Mouse (Mus musculus): ENCODE data around the gene Katnbl1. TPM values are rescaled to one million over a fixed set of nuclear protein-coding genes. Genes with fewer than 3 reads are reported as not detected.
"Not testable (repeated sequence)": the region's sequence is repeated elsewhere in the genome, so short reads cannot be mapped to it uniquely, and the experiment has no call there.

The Katnbl1 gene
- total RNA-seq, 2 experiments from 2014 or later, result 17.1 to 17.3 TPM

- no peak for DNase-seq (ENCODE audit: low spot score in 2 of 2)
Observed at GRCm38 (mm10) chr2:112391346-112392000, 12.5 kb downstream of the Katnbl1 start.

DNA sequence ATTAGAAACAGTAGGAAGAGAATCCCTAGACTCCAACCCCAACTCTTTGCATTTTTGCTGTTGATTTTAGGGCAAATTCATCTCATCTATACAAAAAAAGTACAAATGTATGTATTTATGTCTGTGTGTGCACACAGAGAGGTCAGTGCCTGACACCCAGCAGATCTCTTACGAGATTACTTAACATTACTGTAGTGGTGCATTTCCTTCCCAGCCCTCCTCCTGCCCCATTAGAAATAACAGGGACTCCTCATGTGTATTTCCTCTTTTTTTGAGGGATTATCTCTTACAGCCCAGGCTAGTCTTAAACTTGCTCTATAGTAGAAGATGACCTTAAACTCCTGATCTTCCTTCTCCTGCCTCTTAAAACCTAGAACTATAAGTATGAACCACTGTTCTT, 13.7 kb downstream of the Katnbl1 start:
- no peak for DNase-seq (ENCODE audit: low spot score in 2 of 2)

- DNase-seq (ENCODE audit: low spot score in 2 of 2), result no peak
Observed at GRCm38 (mm10) chr2:112393958-112394357, 14.9 kb downstream of the Katnbl1 start.

DNA sequence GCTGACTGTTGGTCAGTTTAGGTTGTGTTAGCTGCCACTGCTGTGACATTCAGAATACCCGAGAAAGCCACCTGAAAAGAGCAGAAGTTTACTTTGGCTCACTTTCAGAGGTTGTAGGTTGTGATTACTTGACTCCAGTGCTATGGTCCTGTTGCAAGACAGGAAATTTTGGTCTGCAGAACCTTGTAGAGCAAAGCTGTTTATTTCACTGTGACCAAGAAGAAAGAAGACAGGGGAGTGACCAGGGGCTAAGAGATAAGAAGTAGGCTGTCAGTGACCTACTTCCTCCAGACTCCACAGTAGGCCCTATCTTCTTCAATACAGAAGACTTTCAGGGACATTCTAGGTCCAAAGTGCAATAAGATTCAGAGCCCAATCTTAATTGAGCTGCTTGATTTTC, 17.6 kb downstream of the Katnbl1 start:
- DNase-seq (ENCODE audit: low spot score in 2 of 2), result no peak

- no peak for DNase-seq (ENCODE audit: low spot score in 2 of 2)
Observed at GRCm38 (mm10) chr2:112407030-112407429, 28.0 kb downstream of the Katnbl1 start.

GRCm38 (mm10) chr2:112425308-112425707, 46.3 kb downstream of the Katnbl1 start:
- DNase-seq (ENCODE audit: low spot score in 2 of 2), result no peak

DNA sequence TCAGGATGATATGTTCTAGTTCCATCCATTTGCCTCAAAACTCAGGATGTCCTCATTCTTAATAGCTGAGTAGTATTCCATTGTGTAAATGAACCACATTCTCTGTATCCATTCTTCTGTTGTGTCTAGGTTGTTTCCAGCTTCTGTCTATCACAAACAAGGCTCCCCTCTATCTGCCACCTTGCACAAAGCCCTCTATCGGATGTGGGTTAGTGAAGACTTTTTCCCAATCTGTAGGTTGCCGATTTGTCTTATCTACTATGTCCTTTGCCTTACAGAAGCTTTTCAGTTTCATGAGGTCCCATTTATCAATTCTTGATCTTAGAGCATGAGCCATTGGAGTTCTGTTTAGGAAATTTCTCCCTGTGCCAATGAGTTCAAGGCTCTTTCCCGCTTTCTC, 49.5 kb downstream of the Katnbl1 start:
- DNase-seq (ENCODE audit: low spot score in 2 of 2), result not testable (repeated sequence)

- DNase-seq (ENCODE audit: low spot score in 2 of 2), result no peak
Observed at GRCm38 (mm10) chr2:112429665-112430064, 50.7 kb downstream of the Katnbl1 start.

DNA sequence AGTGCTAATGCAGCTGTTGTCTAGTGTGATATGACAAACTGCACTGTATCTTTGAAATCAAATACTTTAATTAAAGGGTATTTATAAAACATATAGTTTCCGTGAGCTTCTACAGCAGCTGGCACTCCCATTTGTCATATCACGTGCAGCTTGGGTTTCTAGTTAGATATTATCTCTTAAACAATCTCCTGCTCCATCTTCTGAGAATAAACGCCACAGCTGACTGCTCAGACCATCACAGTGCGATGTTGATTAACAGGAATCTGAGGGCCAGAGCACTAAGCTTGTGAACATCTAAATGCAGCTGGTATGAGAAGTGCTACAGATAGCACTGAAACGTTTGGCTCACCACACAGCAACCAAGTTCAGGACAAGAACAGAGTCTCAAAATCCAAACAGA, 51.4 kb downstream of the Katnbl1 start:
- no peak for DNase-seq (ENCODE audit: low spot score in 2 of 2)

GRCm38 (mm10) chr2:112432523-112432922, 53.5 kb downstream of the Katnbl1 start:
- DNase-seq (ENCODE audit: low spot score in 2 of 2), result no peak

- DNase-seq (ENCODE audit: low spot score in 2 of 2), result no peak
Observed at GRCm38 (mm10) chr2:112433359-112433758, 54.3 kb downstream of the Katnbl1 start.

DNA sequence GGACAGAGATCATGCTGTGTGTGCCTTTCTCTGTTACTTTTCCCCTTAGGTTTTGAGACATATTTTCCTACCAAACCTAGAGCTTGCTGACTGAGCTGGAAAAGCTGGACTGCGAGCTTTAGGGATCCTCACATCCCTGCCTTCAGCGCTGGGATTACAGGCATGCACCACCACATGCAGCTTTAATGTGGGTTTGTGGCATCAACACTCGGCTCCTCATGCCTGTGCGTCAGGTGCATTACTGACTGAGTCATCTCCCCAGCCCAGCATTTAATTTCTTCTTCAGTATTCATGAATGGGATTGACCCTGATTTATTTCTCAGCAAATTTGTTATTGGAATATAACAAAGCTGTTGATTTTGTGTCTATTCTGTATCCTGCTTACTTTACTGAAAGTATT, 57.3 kb downstream of the Katnbl1 start:
- DNase-seq (ENCODE audit: low spot score in 2 of 2), result no peak

DNA sequence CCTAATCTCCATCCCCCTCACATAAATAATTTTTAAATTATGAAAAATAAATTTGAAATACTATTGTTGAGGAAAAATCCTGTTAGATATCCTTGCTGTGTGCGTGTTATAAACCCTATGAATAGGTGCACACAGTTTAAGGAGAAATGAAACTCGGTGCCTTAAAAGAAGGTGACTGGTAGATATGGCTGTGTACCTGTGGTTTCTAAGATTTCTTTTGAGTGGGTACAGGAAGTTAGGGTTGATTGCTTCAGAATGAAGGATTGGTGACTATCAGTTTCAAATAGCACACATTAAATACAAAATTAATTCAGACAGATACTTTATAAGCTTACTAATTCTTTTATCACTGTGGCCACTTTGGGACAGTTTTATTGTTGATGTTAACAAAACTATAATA, 58.6 kb downstream of the Katnbl1 start:
- no peak for DNase-seq (ENCODE audit: low spot score in 2 of 2)

DNA sequence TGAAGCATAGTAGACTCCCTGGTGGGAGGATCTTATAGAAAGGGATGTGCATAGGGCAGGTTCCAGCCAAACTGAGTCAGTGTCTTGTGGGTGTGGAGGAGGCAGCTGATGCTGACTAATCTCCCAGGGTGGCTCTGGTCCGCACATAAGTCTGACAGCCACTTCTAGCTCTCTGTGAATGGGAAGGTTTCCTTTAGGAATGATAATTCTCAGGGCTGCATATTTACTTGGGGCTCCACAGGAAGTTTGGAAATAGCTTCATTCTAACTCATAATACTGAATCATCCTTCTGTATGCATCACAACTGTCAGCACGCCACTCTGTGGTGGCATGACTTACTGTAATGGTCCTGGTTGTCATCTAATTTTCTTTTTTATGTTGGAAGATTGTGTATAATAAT, 64.5 kb downstream of the Katnbl1 start:
- DNase-seq (ENCODE audit: low spot score in 2 of 2), result no peak

DNA sequence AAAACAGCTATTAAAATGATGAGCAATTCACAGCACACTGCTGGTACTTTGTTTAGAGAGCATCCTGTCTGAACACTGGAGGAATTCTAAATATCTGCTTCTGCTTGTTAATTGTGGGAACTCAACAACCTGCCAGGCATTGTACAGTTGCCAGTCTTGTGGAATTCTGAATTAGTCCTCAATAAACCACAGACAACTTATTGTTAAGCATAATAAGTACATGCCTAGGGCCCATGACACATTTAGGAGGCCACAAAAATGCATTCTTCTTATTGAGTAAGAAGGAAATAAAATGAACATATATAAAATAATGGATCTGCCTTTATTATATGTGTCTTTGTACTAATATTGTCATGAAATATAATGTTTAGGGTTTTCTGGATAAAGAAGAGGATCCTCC, 66.5 kb downstream of the Katnbl1 start:
- no peak for DNase-seq (ENCODE audit: low spot score in 2 of 2)

DNA sequence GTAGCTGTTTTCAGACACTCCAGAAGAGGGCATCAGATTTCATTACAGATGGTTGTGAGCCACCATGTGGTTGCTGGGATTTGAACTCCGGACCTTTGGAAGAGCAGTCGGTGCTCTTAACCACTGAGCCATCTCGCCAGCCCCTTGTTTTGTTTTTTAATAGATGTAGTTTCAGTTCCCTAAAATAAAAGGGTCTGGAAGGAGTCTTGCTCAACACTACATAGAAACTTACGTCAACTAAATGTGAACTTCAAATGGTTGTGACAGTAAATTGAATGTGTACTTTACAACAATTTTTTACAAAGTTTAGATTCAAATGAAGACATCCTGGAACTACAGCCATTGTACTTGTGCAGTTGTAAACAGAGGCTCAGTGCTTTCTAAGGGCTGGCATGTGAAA, 69.0 kb downstream of the Katnbl1 start:
- not testable (repeated sequence) for DNase-seq (ENCODE audit: low spot score in 2 of 2)

DNA sequence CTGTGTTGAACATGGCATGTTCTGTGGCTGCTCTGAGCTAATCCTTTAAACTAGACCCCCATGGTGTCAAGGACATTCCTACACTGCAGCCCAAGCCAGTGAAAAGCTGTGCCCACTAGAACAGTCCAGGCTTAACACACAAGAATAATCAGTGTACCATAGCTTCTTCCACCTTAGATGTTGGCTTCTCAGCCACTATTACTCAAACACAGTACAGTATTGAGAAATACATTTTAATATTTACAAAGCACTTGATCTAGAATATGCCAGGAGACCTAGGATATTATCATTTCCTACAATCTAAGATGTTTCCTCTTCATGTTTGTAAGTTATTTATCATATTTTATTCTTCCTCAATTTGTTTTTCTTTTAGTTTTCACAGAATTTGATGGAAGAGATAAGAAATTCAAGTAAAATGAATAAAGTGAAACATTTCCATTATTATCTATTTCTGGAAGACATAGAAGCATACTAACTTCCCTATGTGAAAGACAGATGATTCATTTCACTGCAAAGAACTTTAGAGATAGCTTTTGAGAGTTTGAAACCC, 69.6 kb downstream of the Katnbl1 start:
- no peak for DNase-seq (ENCODE audit: low spot score in 2 of 2)

GRCm38 (mm10) chr2:112449597-112450296, 70.7 kb downstream of the Katnbl1 start:
- no peak for DNase-seq (ENCODE audit: low spot score in 2 of 2)

DNA sequence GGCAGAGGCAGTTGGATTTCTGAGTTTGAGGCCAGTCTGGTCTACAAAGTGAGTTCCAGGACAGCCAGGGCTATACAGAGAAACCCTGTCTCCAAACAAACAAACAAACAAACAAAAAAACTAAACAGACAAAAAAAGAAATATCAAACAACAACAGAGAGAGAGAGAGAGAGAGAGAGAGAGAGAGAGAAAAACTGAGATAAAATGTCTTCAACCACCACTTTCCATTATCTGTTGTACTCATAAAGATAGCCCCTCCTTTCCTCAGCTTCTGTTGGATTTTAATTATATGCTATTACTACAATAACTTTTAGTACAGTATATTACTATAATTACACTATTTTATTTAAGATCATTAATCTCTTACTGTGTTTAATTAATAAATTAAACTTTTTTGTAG, 73.5 kb downstream of the Katnbl1 start:
- DNase-seq (ENCODE audit: low spot score in 2 of 2), result not testable (repeated sequence)

DNA sequence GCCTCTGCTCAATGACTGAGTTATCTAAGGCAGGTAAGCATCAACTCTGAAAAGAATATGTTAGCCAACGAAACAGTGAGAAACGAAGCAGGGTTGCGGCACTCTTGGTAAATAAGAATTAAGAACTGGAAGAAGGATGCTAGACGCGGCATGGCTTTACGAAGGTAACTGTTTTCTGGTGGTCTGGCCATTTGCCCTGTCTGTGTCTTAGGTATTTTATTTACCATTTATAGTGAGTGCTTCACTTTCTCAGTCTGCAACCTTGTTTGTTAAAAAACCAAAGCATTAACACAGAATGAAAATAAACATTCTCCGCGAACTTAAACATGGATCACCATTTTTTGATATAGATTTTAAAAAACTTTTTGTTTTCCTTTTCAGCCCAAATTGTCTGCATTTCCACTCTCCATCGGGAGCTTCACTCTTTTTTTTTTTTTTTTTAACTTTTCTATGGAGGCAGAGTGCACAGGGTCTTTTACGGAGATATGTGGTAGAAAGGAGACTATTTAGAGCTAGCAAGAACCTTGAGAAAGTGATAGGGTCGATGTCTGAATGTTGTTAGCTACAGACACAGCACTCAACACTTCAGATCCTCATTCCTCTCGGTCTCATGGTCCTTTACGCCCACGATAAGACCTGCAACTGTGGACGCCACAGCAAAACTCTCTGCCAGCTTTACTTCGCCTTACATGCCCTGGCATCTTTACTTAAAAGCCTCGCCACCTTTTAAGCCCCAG, 75.3 kb downstream of the Katnbl1 start:
- DNase-seq (ENCODE audit: low spot score in 2 of 2), result no peak

- peak; percentile 96 to 98 for DNase-seq (ENCODE audit: low spot score in 2 of 2)
Observed at GRCm38 (mm10) chr2:112454862-112455564, 76.0 kb downstream of the Katnbl1 start, which contains the start of gene Emc7. Emc7 (plus strand) TSS chr2:112454997.
